Mouse (Mus musculus): ENCODE data around the gene Rab7b. TPM values are rescaled to one million over a fixed set of nuclear protein-coding genes. Genes with fewer than 3 reads are reported as not detected.

The Rab7b gene
- polyA plus RNA-seq, 1 experiment from 2014 or later: 1.4 TPM

GRCm38 (mm10) chr1:131689016-131689415 is 521 bp downstream of the Rab7b start:
- no peak for ATAC-seq (ENCODE audit: low FRiP score, low TSS enrichment)
- no peak overlapping the region for H3K27ac ChIP-seq (ENCODE audit: low read depth, low read length)
- no peak overlapping the region for H3K4me2 ChIP-seq (replicated peaks; ENCODE audit: low read depth, low read length)
- no peak overlapping the region for H3K9ac ChIP-seq (ENCODE audit: low read depth, low read length)
- no peak overlapping the region for H3K4me3 ChIP-seq (ENCODE audit: low read length)
- H3K27me3 ChIP-seq (ENCODE audit: control insufficient read depth, insufficient read depth, low read length): no peaks in the 10 kb centered on the region
- WGBS: 69% methylated on average over 3 of the region's 3 CpGs
- no peaks in the 10 kb centered on the region for H3K4me1 ChIP-seq (ENCODE audit: control insufficient read depth, insufficient read depth, low read length)
- H3K9me3 ChIP-seq (ENCODE audit: control insufficient read depth, low read length): no peaks in the 10 kb centered on the region
- H3K36me3 ChIP-seq (ENCODE audit: control insufficient read depth, insufficient read depth, low read length): no peaks in the 10 kb centered on the region

DNA sequence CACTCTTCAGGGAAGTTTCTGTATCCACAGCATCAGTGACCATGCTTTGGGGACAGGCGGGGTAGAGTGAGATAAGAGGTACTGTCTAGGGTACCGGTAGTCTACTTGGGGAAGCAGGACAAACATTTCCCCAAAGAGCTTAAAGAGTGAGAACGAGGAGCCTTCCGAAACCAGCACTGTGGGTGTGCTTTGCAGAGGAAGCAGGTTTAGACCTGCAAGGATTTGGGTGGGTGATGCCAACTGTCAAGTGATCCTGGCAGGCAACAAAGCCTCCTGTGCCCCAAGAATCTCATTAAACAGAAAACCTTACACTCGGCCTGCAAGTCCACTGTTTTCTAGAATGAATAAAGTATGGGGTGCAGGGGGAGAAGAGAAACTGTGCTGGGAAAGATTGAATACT is 1.4 kb downstream of the Rab7b start:
- Histone ChIP-seq H3K27ac (ENCODE audit: low read depth, low read length) (no peak overlapping the region), H3K27me3 (ENCODE audit: control insufficient read depth, insufficient read depth, low read length) (no peaks in the 10 kb centered on the region), H3K9me3 (ENCODE audit: control insufficient read depth, low read length) (no peaks in the 10 kb centered on the region), H3K4me1 (ENCODE audit: control insufficient read depth, insufficient read depth, low read length) (no peaks in the 10 kb centered on the region), H3K4me3 (ENCODE audit: low read length) (no peak overlapping the region), H3K9ac (ENCODE audit: low read depth, low read length) (no peak overlapping the region), H3K36me3 (ENCODE audit: control insufficient read depth, insufficient read depth, low read length) (no peaks in the 10 kb centered on the region), H3K4me2 (replicated peaks; ENCODE audit: low read depth, low read length) (no peak overlapping the region)
- 87% methylated on average over 5 of the region's 5 CpGs for WGBS
- ATAC-seq (ENCODE audit: low FRiP score, low TSS enrichment): no peak

DNA sequence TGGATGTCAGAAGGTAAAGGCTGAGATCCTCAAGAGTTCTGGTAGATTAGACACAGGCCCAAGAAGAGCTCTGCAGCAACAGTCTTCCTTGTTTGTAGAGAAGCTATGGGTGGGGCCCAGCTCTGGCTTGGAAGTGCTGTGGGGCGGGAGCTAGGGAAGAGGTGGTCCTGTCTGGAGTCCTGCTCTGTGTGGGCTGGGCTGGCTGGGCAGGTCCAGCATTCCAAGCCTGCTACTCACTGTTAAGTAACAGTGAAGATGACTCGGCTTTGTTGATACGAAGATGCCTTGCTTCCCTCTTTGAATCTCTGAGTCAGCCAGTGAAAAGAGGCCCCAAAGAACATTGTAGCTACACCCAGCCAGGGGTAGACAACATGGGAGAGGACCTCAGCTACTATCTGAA is 1.9 kb downstream of the Rab7b start:
- 0 out of 2 replicates have a peak overlapping the region, but pooled peaks have one; percentile 8 for H3K9ac ChIP-seq (ENCODE audit: low read depth, low read length)
- no peak overlapping the region for H3K4me3 ChIP-seq (ENCODE audit: low read length)
- no peaks in the 10 kb centered on the region for H3K9me3 ChIP-seq (ENCODE audit: control insufficient read depth, low read length)
- 0 out of 2 replicates have a peak, but pooled peaks have one; percentile 66 for ATAC-seq (ENCODE audit: low FRiP score, low TSS enrichment)
- no peaks in the 10 kb centered on the region for H3K36me3 ChIP-seq (ENCODE audit: control insufficient read depth, insufficient read depth, low read length)
- WGBS: 61% methylated on average over 3 of the region's 3 CpGs
- no peak overlapping the region for H3K4me2 ChIP-seq (replicated peaks; ENCODE audit: low read depth, low read length)
- H3K4me1 ChIP-seq (ENCODE audit: control insufficient read depth, insufficient read depth, low read length): no peaks in the 10 kb centered on the region
- no peaks in the 10 kb centered on the region for H3K27me3 ChIP-seq (ENCODE audit: control insufficient read depth, insufficient read depth, low read length)
- no peak overlapping the region for H3K27ac ChIP-seq (ENCODE audit: low read depth, low read length)

DNA sequence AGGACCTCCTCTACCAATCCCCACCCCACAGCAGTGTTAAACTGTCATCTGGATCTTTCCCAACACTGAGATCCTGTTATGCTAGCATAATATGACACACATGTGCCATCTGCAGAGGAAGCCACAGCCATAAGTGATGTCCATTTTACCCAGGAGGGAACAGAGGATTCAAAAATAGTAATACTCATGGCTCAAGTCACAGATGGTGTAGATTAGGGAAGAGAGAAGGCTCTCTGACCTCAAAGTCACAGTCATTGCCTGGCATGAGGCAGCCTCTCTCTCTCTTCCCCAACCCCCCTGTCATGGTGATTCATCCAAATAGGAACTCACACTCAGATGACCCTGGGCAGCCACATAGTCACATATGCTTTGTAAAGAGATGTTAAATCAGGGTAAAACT is 2.9 kb downstream of the Rab7b start:
- Histone ChIP-seq H3K4me1 (ENCODE audit: control insufficient read depth, insufficient read depth, low read length) (no peaks in the 10 kb centered on the region), H3K9me3 (ENCODE audit: control insufficient read depth, low read length) (no peaks in the 10 kb centered on the region), H3K27ac (ENCODE audit: low read depth, low read length) (no peak overlapping the region), H3K9ac (ENCODE audit: low read depth, low read length) (no peak overlapping the region), H3K36me3 (ENCODE audit: control insufficient read depth, insufficient read depth, low read length) (no peaks in the 10 kb centered on the region), H3K4me2 (replicated peaks; ENCODE audit: low read depth, low read length) (no peak overlapping the region), H3K4me3 (ENCODE audit: low read length) (no peak overlapping the region), H3K27me3 (ENCODE audit: control insufficient read depth, insufficient read depth, low read length) (no peaks in the 10 kb centered on the region)
- no peak for ATAC-seq (ENCODE audit: low FRiP score, low TSS enrichment)

- Histone ChIP-seq H3K27ac (ENCODE audit: low read depth, low read length) (no peak overlapping the region), H3K36me3 (ENCODE audit: control insufficient read depth, insufficient read depth, low read length) (no peaks in the 10 kb centered on the region), H3K4me3 (ENCODE audit: low read length) (no peak overlapping the region), H3K9me3 (ENCODE audit: control insufficient read depth, low read length) (no peaks in the 10 kb centered on the region), H3K4me1 (ENCODE audit: control insufficient read depth, insufficient read depth, low read length) (no peaks in the 10 kb centered on the region), H3K4me2 (replicated peaks; ENCODE audit: low read depth, low read length) (no peak overlapping the region), H3K27me3 (ENCODE audit: control insufficient read depth, insufficient read depth, low read length) (no peaks in the 10 kb centered on the region), H3K9ac (ENCODE audit: low read depth, low read length) (no peak overlapping the region)
- ATAC-seq (ENCODE audit: low FRiP score, low TSS enrichment): no peak
- WGBS: 91% methylated on average over 2 of the region's 2 CpGs
These were observed 6.8 kb downstream of the Rab7b start for GRCm38 (mm10) chr1:131695308-131695707.

DNA sequence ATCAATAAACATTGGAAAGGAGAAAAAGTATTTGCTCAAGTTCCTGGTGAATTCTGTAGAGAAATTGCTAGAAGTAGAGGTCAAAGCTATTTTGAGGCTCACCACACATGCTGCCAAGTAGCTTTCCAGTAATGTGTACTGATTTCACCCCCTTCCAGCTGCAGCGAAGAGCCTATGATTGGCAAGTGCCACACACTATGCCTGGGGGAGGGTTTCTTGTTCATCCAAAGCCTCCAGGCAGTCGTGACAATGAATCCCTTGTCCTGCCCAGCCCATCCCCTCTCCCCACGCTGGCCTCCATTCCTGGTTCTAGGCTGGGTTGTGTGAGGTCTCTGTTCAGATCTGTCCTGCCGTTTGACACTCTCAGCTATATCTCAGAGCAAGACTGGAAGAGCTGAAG is 7.8 kb downstream of the Rab7b start:
- no peaks in the 10 kb centered on the region for H3K9me3 ChIP-seq (ENCODE audit: control insufficient read depth, low read length)
- no peaks in the 10 kb centered on the region for H3K4me1 ChIP-seq (ENCODE audit: control insufficient read depth, insufficient read depth, low read length)
- 65% methylated on average over 4 of the region's 4 CpGs for WGBS
- no peak overlapping the region for H3K9ac ChIP-seq (ENCODE audit: low read depth, low read length)
- no peak for ATAC-seq (ENCODE audit: low FRiP score, low TSS enrichment)
- no peaks in the 10 kb centered on the region for H3K36me3 ChIP-seq (ENCODE audit: control insufficient read depth, insufficient read depth, low read length)
- no peak overlapping the region for H3K4me3 ChIP-seq (ENCODE audit: low read length)
- H3K4me2 ChIP-seq (replicated peaks; ENCODE audit: low read depth, low read length): no peak overlapping the region
- no peak overlapping the region for H3K27ac ChIP-seq (ENCODE audit: low read depth, low read length)
- H3K27me3 ChIP-seq (ENCODE audit: control insufficient read depth, insufficient read depth, low read length): no peaks in the 10 kb centered on the region

DNA sequence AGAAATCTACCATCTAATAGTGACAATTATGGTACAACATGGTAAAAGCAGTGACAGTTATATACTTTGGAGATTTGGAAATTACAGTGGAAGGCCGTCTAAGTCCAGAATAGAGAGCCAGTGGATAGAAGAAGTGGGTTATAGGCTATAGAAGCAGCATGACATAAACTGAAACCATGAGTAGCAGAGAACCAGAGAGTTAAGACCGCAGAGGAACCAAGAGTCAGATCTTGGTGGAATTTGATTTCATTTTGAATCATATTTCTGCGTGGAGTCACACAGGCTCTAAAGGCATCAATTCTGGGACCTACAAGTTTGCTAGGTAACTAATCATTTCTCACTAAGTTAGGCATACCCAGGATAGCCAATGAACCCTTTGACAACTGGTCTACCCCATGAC is 10.3 kb downstream of the Rab7b start:
- Histone ChIP-seq H3K27ac (ENCODE audit: low read depth, low read length) (no peak overlapping the region), H3K27me3 (ENCODE audit: control insufficient read depth, insufficient read depth, low read length) (no peaks in the 10 kb centered on the region), H3K9me3 (ENCODE audit: control insufficient read depth, low read length) (no peaks in the 10 kb centered on the region), H3K4me1 (ENCODE audit: control insufficient read depth, insufficient read depth, low read length) (no peaks in the 10 kb centered on the region), H3K36me3 (ENCODE audit: control insufficient read depth, insufficient read depth, low read length) (no peaks in the 10 kb centered on the region), H3K4me3 (ENCODE audit: low read length) (no peak overlapping the region), H3K4me2 (replicated peaks; ENCODE audit: low read depth, low read length) (no peak overlapping the region), H3K9ac (ENCODE audit: low read depth, low read length) (no peak overlapping the region)
- whole genome bisulfite sequencing: 91% methylated on average over 3 of the region's 3 CpGs
- ATAC-seq (ENCODE audit: low FRiP score, low TSS enrichment): no peak

GRCm38 (mm10) chr1:131699642-131700041 is 11.1 kb downstream of the Rab7b start:
- ATAC-seq (ENCODE audit: low FRiP score, low TSS enrichment): no peak
- H3K4me1 ChIP-seq (ENCODE audit: control insufficient read depth, insufficient read depth, low read length): no peaks in the 10 kb centered on the region
- WGBS: 81% methylated on average over 4 of the region's 4 CpGs
- H3K4me3 ChIP-seq (ENCODE audit: low read length): no peak overlapping the region
- no peaks in the 10 kb centered on the region for H3K36me3 ChIP-seq (ENCODE audit: control insufficient read depth, insufficient read depth, low read length)
- H3K9me3 ChIP-seq (ENCODE audit: control insufficient read depth, low read length): no peaks in the 10 kb centered on the region
- H3K9ac ChIP-seq (ENCODE audit: low read depth, low read length): no peak overlapping the region
- no peak overlapping the region for H3K27ac ChIP-seq (ENCODE audit: low read depth, low read length)
- H3K4me2 ChIP-seq (replicated peaks; ENCODE audit: low read depth, low read length): no peak overlapping the region
- H3K27me3 ChIP-seq (ENCODE audit: control insufficient read depth, insufficient read depth, low read length): no peaks in the 10 kb centered on the region

GRCm38 (mm10) chr1:131700447-131700846 is 12.0 kb downstream of the Rab7b start:
- Histone ChIP-seq H3K27me3 (ENCODE audit: control insufficient read depth, insufficient read depth, low read length) (no peaks in the 10 kb centered on the region), H3K36me3 (ENCODE audit: control insufficient read depth, insufficient read depth, low read length) (no peaks in the 10 kb centered on the region), H3K9ac (ENCODE audit: low read depth, low read length) (no peak overlapping the region), H3K27ac (ENCODE audit: low read depth, low read length) (no peak overlapping the region), H3K4me3 (ENCODE audit: low read length) (no peak overlapping the region), H3K9me3 (ENCODE audit: control insufficient read depth, low read length) (no peaks in the 10 kb centered on the region), H3K4me2 (replicated peaks; ENCODE audit: low read depth, low read length) (no peak overlapping the region), H3K4me1 (ENCODE audit: control insufficient read depth, insufficient read depth, low read length) (no peaks in the 10 kb centered on the region)
- no peak for ATAC-seq (ENCODE audit: low FRiP score, low TSS enrichment)
- 79% methylated on average over 5 of the region's 5 CpGs for WGBS

- H3K4me2 ChIP-seq (replicated peaks; ENCODE audit: low read depth, low read length): no peak overlapping the region
- H3K9me3 ChIP-seq (ENCODE audit: control insufficient read depth, low read length): no peaks in the 10 kb centered on the region
- H3K4me1 ChIP-seq (ENCODE audit: control insufficient read depth, insufficient read depth, low read length): no peaks in the 10 kb centered on the region
- no peak overlapping the region for H3K9ac ChIP-seq (ENCODE audit: low read depth, low read length)
- H3K4me3 ChIP-seq (ENCODE audit: low read length): no peak overlapping the region
- H3K27me3 ChIP-seq (ENCODE audit: control insufficient read depth, insufficient read depth, low read length): no peaks in the 10 kb centered on the region
- H3K36me3 ChIP-seq (ENCODE audit: control insufficient read depth, insufficient read depth, low read length): no peaks in the 10 kb centered on the region
- H3K27ac ChIP-seq (ENCODE audit: low read depth, low read length): no peak overlapping the region
- 82% methylated on average over 5 of the region's 5 CpGs for WGBS
- no peak for ATAC-seq (ENCODE audit: low FRiP score, low TSS enrichment)
These were observed 12.9 kb downstream of the Rab7b start for GRCm38 (mm10) chr1:131701391-131701790.
